Mouse (Mus musculus) embryo, embryonic 9.5 days (tissue): ENCODE measurements around the gene Pde4dip.

Experiments
- DNase-seq: peaks from one replicate; pipeline ENCODE4 v3.0.0-alpha.2; 2017; ENCODE audit errors: extremely low spot score

The Pde4dip gene

DNA sequence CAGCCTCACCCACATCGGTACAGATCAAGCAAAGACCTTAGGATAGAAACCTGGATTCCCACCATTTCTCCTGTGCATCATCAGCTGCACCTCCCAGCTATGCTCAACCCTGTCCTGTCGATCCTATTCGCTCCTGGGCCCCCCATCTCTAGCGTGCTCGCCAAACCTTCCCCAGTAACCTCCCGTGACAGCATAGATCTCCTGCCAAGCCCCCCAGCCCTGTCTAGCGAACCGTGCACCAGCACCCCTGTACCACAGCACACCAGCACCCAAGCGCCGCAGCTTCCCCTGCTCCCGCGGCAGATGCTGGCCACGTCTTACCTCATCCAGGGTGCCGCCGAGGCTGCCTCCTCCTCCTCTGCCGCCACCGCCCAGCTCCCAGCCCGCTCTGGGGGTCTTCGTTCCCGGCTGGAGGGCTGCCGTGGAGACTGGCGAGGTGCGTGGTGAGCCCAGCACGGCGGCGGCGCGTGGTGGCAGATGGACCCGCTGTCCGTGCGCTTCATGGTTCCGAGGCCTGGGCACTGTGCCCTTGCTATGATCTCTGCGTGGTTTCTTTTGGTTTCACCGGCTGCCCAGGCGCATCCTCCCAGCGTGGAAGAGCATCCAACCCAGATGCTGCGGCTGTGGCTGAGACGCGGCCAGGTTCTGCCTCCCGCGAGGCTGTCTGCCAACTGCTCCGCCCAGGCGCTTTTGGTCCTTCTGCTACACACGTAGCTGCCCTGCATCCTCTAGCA lies at the start of gene Pde4dip:
Gene Pde4dip (minus strand): TSS at position 540 of the 734 bp plus-strand sequence.
- DNase-seq: peak; percentile 34

- DNase-seq: no peak
These were observed 49.4 kb upstream of the Pde4dip start for GRCm38 (mm10) chr3:97937945-97938266.

- DNase-seq: no peak
These were observed 48.8 kb upstream of the Pde4dip start for GRCm38 (mm10) chr3:97937068-97937944.

GRCm38 (mm10) chr3:97934331-97935300 lies 46.1 kb upstream of the Pde4dip start:
- DNase-seq: no peak

GRCm38 (mm10) chr3:97933811-97934210 lies 45.3 kb upstream of the Pde4dip start:
- no peak for DNase-seq

DNA sequence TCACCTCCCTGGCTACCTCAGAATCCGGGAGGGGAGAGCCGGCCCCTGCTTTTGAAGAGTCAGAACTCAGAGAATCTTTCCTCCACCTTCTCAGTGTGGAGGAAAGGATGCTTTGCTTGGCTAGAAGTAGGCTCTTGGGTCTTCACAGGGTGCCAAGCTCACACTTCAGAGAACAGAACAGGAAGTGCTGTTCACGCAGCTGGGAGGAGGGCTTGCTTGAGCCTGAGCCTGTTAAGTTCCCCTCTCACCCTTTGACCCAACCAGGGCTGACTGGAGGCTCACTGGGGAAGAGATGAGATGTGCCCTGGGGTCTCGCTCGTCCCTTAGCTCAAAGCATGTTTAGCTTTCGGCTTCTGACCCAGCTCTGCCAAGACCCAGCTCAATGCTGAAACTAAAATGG lies 44.7 kb upstream of the Pde4dip start:
- DNase-seq: no peak

DNA sequence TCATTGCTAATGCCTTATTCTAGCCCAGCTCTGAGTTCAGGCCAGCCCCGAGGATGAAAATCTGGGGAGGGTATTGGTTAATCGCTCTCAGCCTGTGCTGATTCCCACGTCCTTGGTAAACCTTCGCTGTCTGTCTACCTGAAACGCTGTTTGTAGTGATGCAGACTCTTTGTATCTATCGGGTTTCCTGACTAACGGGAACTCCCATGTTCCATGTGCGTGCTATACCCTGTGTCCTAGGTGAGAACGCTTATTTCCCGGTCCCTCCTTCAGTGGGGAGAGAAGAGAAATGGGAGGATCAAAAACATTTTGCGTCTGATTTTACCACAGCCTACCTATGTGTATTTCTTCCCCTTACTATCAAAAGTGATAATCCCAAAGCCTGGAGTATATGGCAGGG lies 44.3 kb upstream of the Pde4dip start:
- DNase-seq: no peak

DNA sequence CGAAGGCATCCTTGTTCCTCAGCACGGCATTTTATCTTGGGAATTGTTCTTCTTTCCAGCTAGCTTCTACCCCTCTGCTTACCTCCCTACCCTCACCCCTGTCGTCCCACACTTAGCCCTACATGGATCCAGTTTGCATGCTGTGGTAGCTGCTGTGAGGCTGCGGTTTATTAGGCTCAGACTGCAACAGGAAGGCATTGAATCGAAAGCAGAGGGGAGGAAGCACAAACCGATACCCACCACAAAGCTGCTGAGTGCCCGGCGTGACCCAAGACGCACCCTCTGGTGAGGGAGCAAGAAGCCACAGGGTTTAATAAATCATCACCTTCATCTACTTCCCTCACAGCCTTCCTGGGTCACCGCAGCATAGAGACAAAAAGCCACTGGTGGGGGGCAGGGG lies 43.6 kb upstream of the Pde4dip start:
- DNase-seq: no peak

DNA sequence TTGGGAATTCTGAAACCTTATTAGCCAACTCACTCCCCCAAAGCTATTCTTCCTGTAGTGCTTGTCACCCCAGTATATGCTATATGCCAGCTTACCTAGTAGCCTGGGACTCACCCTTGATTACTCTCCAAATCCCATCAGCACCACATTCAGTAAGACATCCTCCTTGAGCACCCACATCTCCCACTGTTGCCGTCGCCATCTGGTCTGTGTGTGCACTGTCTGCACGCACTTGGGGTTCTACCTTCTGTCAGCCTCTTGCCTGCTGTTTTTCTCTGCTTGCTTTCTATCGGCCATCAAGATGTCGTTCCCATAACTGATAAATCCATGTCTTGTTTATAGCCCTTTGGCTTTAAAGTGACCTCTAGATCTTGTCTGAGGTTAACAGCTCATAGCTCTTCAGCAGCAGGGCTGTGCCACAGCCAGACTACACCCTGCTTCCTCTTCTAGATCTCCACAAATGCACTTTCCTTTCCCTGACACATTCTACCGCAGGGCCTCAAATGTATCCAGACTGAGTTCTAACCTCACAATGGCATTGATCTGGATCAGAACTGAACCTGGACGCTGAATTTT lies 42.9 kb upstream of the Pde4dip start:
- DNase-seq: no peak

DNA sequence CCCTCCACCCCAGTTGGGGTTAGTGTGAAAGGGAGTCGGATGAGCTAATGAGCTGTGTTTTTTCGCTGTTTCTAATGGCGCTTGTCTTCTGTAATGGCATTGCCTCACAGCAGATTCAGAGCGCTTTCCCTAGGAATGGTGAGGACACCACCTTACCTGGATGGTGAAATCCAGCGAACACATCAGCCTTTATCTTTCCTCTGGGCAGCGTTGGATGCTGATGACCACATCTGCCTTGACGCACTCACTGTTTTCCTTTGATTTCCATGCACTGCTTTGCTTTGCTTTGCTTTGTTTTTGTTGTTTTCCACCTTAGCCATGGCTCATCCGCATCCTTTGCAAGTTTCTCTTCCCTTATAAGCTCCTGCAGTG lies 42.3 kb upstream of the Pde4dip start:
- DNase-seq: no peak

DNA sequence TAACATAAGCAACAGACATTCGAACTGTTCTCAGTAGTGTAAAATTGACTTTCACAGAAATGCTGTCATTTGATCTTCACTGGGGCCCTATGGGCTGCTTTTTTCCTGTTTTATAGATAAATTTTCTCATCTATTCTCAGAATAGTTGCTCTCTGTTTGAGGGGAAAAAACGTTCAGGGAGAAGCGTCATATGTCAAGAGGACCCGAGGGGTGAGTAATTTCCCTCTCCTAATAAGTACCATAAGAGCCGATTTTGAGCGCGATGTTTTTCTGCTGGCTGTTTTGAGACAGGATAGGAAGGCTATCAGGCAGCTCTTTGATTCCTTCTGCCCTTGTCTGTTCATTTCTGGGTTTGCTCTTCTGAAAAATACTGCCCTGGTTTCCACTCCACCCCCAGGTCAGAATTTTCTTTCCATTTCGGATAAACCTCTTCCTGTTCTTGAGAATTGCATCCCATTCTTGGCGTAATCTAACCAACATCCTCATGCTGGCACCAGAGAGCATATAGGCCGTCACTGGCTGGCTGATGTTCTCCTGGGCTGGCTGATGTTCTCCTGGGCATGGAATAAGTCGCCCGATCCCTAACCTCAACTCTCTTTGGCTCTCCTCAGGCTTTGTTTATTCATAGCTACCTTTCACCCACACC lies 41.8 kb upstream of the Pde4dip start:
- no peak for DNase-seq

- DNase-seq: peak; percentile 80
These were observed 40.7 kb upstream of the Pde4dip start for GRCm38 (mm10) chr3:97928968-97929858.

GRCm38 (mm10) chr3:97927322-97927721 lies 38.8 kb upstream of the Pde4dip start:
- no peak for DNase-seq

DNA sequence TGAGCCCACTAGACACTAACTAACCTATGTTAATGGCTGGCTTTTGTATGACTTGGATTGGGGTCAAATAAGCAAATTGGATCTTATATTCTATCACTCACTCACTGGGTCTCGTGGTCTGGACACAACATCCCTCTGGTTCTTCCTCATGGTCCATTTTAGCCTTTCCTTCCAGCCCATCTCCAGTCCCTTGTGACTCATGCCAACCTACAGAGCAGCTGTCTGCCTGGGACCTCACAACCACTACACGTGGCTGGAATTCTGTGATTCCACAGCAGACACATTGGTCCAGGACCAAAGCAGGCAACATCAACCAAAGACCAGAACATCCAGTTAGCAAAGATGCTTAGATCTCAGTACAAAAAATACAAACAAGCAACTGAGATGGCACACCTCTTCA lies 36.7 kb upstream of the Pde4dip start:
- no peak for DNase-seq

- no peak for DNase-seq
These were observed 30.5 kb upstream of the Pde4dip start for GRCm38 (mm10) chr3:97918885-97919550.

DNA sequence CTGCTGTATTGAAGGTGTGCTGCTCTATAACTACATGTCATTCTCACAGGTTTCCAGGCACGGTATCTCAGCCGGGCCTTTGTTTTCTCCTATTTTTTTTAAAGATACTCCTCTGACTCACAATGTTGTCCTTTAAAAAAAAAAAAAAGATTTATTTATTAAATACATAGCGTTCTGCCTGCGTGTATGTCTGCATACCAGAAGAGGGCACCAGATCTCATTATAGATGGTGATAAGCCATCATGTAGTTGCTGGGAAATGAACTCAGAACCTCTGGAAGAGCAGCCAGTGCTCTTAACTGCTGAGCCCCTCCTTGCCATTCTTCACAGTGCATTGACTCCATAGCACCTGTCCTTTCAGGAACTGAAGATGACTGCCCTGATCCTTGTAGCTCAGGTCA lies 26.6 kb upstream of the Pde4dip start:
- DNase-seq: no peak

- DNase-seq: no peak
These were observed 22.6 kb upstream of the Pde4dip start for GRCm38 (mm10) chr3:97911093-97911492.

DNA sequence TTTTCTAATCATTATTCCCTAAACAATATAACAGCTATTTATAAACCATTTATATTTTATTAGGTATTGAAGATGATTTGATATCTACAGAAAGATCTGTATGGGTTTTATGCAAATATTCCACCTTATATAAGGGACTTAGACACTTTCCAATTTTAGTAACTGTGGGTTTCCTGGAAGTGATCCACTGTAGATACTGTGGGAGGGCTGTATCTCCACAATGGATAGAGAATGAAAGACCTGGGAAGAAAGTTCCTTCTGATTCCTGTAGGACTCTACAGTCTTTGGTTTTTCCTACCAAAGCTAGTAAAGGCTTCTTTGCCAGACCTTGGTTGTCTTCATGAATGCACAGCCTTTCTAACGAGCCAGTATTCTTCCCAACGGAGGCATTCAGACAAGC lies 21.2 kb upstream of the Pde4dip start:
- no peak for DNase-seq

- no peak for DNase-seq
These were observed 13.1 kb upstream of the Pde4dip start for GRCm38 (mm10) chr3:97901586-97901985.
